Mouse (Mus musculus) forebrain, embryonic 10.5 days (tissue): ENCODE results near the gene Pde6c. TPM values are rescaled to one million over a fixed set of nuclear protein-coding genes. Genes with fewer than 3 reads are reported as not detected.

ENCODE experiments used
- DNase-seq: peaks from one replicate; pipeline ENCODE4 v3.0.0-alpha.2; 2017; ENCODE audit warnings: low spot score; ENCODE audit errors: extremely low spot score
- H3K27ac ChIP-seq: fragments of 300-500 bp; sonication (generic); 2 replicates; pipeline ENCODE4 v1.5.1; 2016; ENCODE audit warnings: mild to moderate bottlenecking
- H3K27me3 ChIP-seq: fragments of 300-500 bp; sonication (generic); 2 replicates; pipeline ENCODE4 v1.6.1; 2016; ENCODE audit warnings: mild to moderate bottlenecking; ENCODE audit not compliant: poor library complexity, severe bottlenecking
- H3K36me3 ChIP-seq: fragments of 300-500 bp; sonication (generic); replicated peaks from 2 replicates; pipeline ENCODE4 v1.6.1; 2016; ENCODE audit warnings: mild to moderate bottlenecking, moderate library complexity
- H3K4me1 ChIP-seq: fragments of 300-500 bp; sonication (generic); 2 replicates; pipeline ENCODE4 v1.6.1; 2016
- H3K4me3 ChIP-seq: fragments of 300-500 bp; sonication (generic); 2 replicates; pipeline ENCODE4 v1.5.1; 2016; ENCODE audit warnings: mild to moderate bottlenecking, moderate library complexity
- H3K9me3 ChIP-seq: fragments of 300-500 bp; sonication (generic); 2 replicates; pipeline ENCODE4 v1.6.1; 2016; ENCODE audit warnings: mild to moderate bottlenecking, moderate library complexity
- whole genome bisulfite sequencing: fragments of 180-500 bp; shearing (Covaris S2); methylation state at CpG from one replicate; pipeline ENCODE4 v1.1.7; 2016; 5-methylcytosine and 5-hydroxymethylcytosine counted together
- polyA plus RNA-seq: library from polyadenylated mRNA; unstranded; fragments of >200 nt; fragmentation: Nextera tagmentation; extraction: Ambion mirVana; gene quantifications from 2 replicates; pipeline ENCODE4 v1.2.1, GENCODE M21; 2016

The Pde6c gene
- polyA plus RNA-seq, 1 experiment from 2014 or later = not detected

DNA sequence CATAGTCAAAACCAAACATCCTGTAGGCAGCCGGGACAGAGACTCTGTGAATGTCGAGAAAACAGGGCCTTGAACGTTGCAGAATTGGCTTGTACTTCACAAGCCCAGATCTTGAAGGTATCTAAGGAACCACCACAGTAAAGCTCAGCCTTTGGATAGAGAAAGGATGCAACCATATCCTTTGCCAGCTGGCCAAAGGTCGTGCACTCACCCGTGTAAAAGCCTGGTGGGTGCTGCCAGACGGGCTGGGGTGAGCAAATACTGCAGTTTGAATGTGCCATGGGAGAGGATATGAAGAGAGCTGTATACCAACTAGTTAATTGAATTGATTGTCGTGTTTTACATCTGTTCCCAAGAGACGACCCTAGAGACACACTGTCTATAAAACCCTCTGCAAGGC lies 99.5 kb downstream of the Pde6c start:
- no peaks in the 10 kb centered on the region for H3K36me3 ChIP-seq
- no peak overlapping the region for H3K4me3 ChIP-seq
- WGBS = 69% methylated on average over 8 of the region's 8 CpGs
- H3K27ac ChIP-seq = no peak overlapping the region
- DNase-seq = no peak
- no peaks in the 10 kb centered on the region for H3K27me3 ChIP-seq
- peaks cover 21% of the 10 kb centered on the region for H3K4me1 ChIP-seq
- peaks cover 11% of the 10 kb centered on the region; the same call in 1 of the 2 replicates for H3K9me3 ChIP-seq

DNA sequence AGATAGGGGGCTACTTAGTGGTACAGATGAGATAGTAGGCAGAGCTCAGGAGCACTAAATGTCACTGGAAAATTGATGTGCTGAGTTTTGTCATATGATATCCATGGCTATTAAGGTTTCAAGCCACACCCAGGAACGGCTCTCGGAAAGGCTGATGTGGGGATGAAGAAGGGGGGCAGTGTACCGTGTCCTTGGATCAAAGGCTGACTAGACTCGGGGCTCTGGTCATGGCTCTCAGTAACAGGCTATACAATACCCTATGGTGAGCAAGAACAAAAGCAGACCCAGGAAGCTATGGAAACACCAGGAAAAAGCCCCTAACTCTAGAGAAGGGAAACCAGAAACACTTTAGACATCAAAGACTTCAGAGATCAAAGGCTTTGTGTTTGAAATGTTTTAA lies 99.9 kb downstream of the Pde6c start:
- WGBS = 19% methylated on average over 4 of the region's 4 CpGs

More for the DNA sequence above, 99.9 kb downstream of the Pde6c start:
- H3K9me3 ChIP-seq = peaks cover 11% of the 10 kb centered on the region; the same call in 1 of the 2 replicates
- H3K4me1 ChIP-seq = peaks cover 23% of the 10 kb centered on the region
- H3K27ac ChIP-seq = no peak overlapping the region
- H3K4me3 ChIP-seq = no peak overlapping the region
- no peak for DNase-seq
- H3K36me3 ChIP-seq = no peaks in the 10 kb centered on the region
- no peaks in the 10 kb centered on the region for H3K27me3 ChIP-seq

Other genes starting within 250 kb of the Pde6c start
- gene Myof, start 89.2 kb upstream of the Pde6c start, polyA plus RNA-seq = 1.9 and 2.3 TPM in 2 replicates
- gene Cep55, start 77.8 kb upstream of the Pde6c start, polyA plus RNA-seq = 43.8 and 45.5 TPM in 2 replicates
- gene Ffar4, start 35.7 kb upstream of the Pde6c start, polyA plus RNA-seq = 0.11 TPM in 1 of 2 replicates, not detected in the other
- 1.3 and 2.2 TPM in 2 replicates for gene Rbp4, start 7.5 kb upstream of the Pde6c start, polyA plus RNA-seq
- gene Fra10ac1, start 91.4 kb downstream of the Pde6c start, polyA plus RNA-seq = 45.8 and 47.6 TPM in 2 replicates
- 0.25 and 0.63 TPM in 2 replicates for gene Lgi1, start 131.8 kb downstream of the Pde6c start, polyA plus RNA-seq